Mouse (Mus musculus) myocyte (in vitro differentiated cells): ENCODE results near the gene Clasrp.

Experiments
- E2F4 ChIP-seq: IDR thresholded peaks from one replicate; pipeline ENCODE4 v1.6.1; 2011; ENCODE audit warnings: mild to moderate bottlenecking, control low read depth, moderate library complexity; ENCODE audit not compliant: insufficient read depth
- MAX ChIP-seq: IDR thresholded peaks from one replicate; pipeline ENCODE4 v1.6.1; 2011; ENCODE audit warnings: low read depth, mild to moderate bottlenecking, control low read depth
- MYOD1 ChIP-seq, 3 experiments: IDR thresholded peaks; one replicate each; pipeline ENCODE4 v1.6.1; 2011; ENCODE audit warnings: control low read depth in 2 of 3, low read depth in 2 of 3, mild to moderate bottlenecking in 2 of 3, moderate library complexity in 1 of 3; ENCODE audit not compliant: insufficient read length in 2 of 3, control insufficient read depth in 1 of 3
- POLR2A ChIP-seq: IDR thresholded peaks from one replicate; pipeline ENCODE4 v1.6.1; 2011; ENCODE audit warnings: low read depth, mild to moderate bottlenecking, control low read depth, moderate library complexity; ENCODE audit not compliant: insufficient read length
- POLR2AphosphoS2 ChIP-seq: IDR thresholded peaks from one replicate; pipeline ENCODE4 v1.6.1; 2011; ENCODE audit warnings: low read depth, control low read depth; ENCODE audit not compliant: insufficient read length
- REST ChIP-seq: IDR thresholded peaks from one replicate; pipeline ENCODE4 v1.6.1; 2011; ENCODE audit warnings: mild to moderate bottlenecking, control low read depth, moderate library complexity; ENCODE audit not compliant: insufficient read depth, insufficient read length
- USF1 ChIP-seq: IDR thresholded peaks from one replicate; pipeline ENCODE4 v1.6.1; 2011; ENCODE audit warnings: low read depth, mild to moderate bottlenecking, control low read depth, moderate library complexity

- TF ChIP-seq E2F4 (no peak), POLR2A (no peak), MAX (no peak), POLR2AphosphoS2 (no peak), MYOD1 (IDR thresholded peaks at IDR 0.05; ENCODE audit: control insufficient read depth in 1 of 3, insufficient read length in 2 of 3, low read depth in 2 of 3) (no peak), REST (no peak), USF1 (no peak)
These were observed 27.0 kb downstream of the Clasrp start, which contains the start of the genes Zfp296 and Gemin7 for GRCm38 (mm10) chr7:19577141-19577852.
